In the genomic region with DNA sequence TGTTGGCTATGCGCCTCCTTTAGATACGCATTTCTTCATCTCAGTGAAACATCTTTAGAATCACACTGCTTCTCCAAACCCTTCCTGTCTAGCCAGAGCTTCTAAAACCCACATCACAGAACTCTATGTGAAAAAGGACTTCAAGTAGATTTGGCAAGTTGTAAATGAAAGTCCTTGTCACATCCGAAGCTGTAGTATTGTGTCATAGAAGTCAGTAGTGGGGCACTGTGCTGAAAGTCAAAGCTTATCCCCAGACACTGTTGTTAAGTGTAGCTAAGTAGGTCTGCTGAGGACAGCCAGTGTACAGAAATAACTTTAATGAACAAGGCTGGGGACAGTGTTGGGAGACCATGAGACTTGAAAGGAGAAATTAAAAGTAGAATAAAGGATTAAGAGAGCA, we compare ENCODE assay signal across 13 mouse cellular contexts.
A peak's percentile ranks its signal among the peaks of the same experiment; 100 is the strongest.
DNase-seq lines count a peak whose midpoint lies in the region; ATAC-seq and TF ChIP-seq lines count a peak whose summit lies in the region.
"Had no signal": no experiment of that assay in that cellular context is flagged by ENCODE, and none has a peak within 500 bp of the region (broad histone marks: within the 10 kb centered on the region; RNA-seq: fewer than 3 reads in every experiment).

No protein-coding gene starts in this region.

- peak overlapping the region; percentile 78; the same call in 1 of the 2 replicates for H3K27ac ChIP-seq in forebrain, embryonic 13.5 days
- no peak overlapping the region; the same call in 1 of the 2 replicates for H3K27ac ChIP-seq in forebrain, embryonic 16.5 days (ENCODE audit: low read length)
- no peak overlapping the region for H3K27ac ChIP-seq in heart, postnatal 0 days (ENCODE audit: low read depth)
- H3K27ac ChIP-seq in heart, embryonic 10.5 days = no peak overlapping the region
- H3K27ac ChIP-seq in midbrain, embryonic 15.5 days = peak overlapping the region; percentile 10; the same call in 1 of the 2 replicates
- H3K27ac ChIP-seq in midbrain, embryonic 14.5 days (replicated peaks; ENCODE audit: low read depth, low read length) = no peak overlapping the region

- no peak for ATAC-seq in forebrain, embryonic 13.5 days
- ATAC-seq in forebrain, embryonic 16.5 days = no peak
- peak; percentile 94 for ATAC-seq in heart, postnatal 0 days (ENCODE audit: insufficient read depth, low read depth)
- ATAC-seq in midbrain, embryonic 15.5 days (replicated peaks) = no peak
- ATAC-seq in midbrain, embryonic 14.5 days (ENCODE audit: low FRiP score, low TSS enrichment) = no peak
- ATAC-seq: liver, postnatal 0 days had no signal

- H3K4me1 ChIP-seq in forebrain, embryonic 13.5 days = peaks cover 61% of the 10 kb centered on the region
- peaks cover 48% of the 10 kb centered on the region for H3K4me1 ChIP-seq in forebrain, embryonic 16.5 days (replicated peaks; ENCODE audit: control insufficient read depth, insufficient read depth, low read length)
- H3K4me1 ChIP-seq in heart, postnatal 0 days (ENCODE audit: control insufficient read depth, insufficient read depth) = peaks cover 21% of the 10 kb centered on the region
- peaks cover 33% of the 10 kb centered on the region for H3K4me1 ChIP-seq in heart, embryonic 10.5 days
- peaks cover 46% of the 10 kb centered on the region for H3K4me1 ChIP-seq in midbrain, embryonic 15.5 days
- peaks cover 41% of the 10 kb centered on the region for H3K4me1 ChIP-seq in midbrain, embryonic 14.5 days (ENCODE audit: control insufficient read depth, insufficient read depth, low read length)

- H3K36me3 ChIP-seq in forebrain, embryonic 13.5 days (ENCODE audit: poor library complexity, severe bottlenecking) = no peaks in the 10 kb centered on the region
- no peaks in the 10 kb centered on the region for H3K36me3 ChIP-seq in forebrain, embryonic 16.5 days (ENCODE audit: control insufficient read depth, insufficient read depth)
- no peaks in the 10 kb centered on the region for H3K36me3 ChIP-seq in heart, postnatal 0 days (replicated peaks; ENCODE audit: control insufficient read depth, insufficient read depth, low read length)
- 0 out of 2 replicates have a peak, but pooled peaks cover 5% of the 10 kb centered on the region for H3K36me3 ChIP-seq in heart, embryonic 10.5 days
- H3K36me3 ChIP-seq in midbrain, embryonic 15.5 days (replicated peaks) = no peaks in the 10 kb centered on the region
- H3K36me3 ChIP-seq in midbrain, embryonic 14.5 days (ENCODE audit: control insufficient read depth, insufficient read depth, low read length) = no peaks in the 10 kb centered on the region

- no peak overlapping the region for H3K9ac ChIP-seq in forebrain, embryonic 13.5 days
- no peak overlapping the region for H3K9ac ChIP-seq in forebrain, embryonic 16.5 days (replicated peaks; ENCODE audit: low read depth, low read length)
- H3K9ac ChIP-seq in heart, postnatal 0 days (replicated peaks; ENCODE audit: low read depth, low read length) = no peak overlapping the region
- H3K9ac ChIP-seq in midbrain, embryonic 15.5 days = no peak overlapping the region
- no peak overlapping the region for H3K9ac ChIP-seq in midbrain, embryonic 14.5 days (replicated peaks; ENCODE audit: low read length)
- H3K9ac ChIP-seq: liver, postnatal 0 days had no signal

- WGBS in forebrain, embryonic 13.5 days = 72% methylated on average over 3 of the region's 3 CpGs
- 57% methylated on average over 3 of the region's 3 CpGs for WGBS in forebrain, embryonic 16.5 days
- 50% methylated on average over 3 of the region's 3 CpGs for WGBS in heart, postnatal 0 days
- 68% methylated on average over 3 of the region's 3 CpGs for WGBS in heart, embryonic 10.5 days
- 66% methylated on average over 3 of the region's 3 CpGs for WGBS in midbrain, embryonic 15.5 days
- 70% methylated on average over 3 of the region's 3 CpGs for WGBS in midbrain, embryonic 14.5 days

- no peak for TF ChIP-seq CTCF in heart, postnatal 0 days (IDR thresholded peaks at IDR 0.05; ENCODE audit: low read depth)

- DNase-seq in heart, postnatal 0 days (ENCODE audit: low spot score) = peak; percentile 85
- DNase-seq in heart, embryonic 10.5 days (ENCODE audit: low spot score) = no peak
- no peak for DNase-seq in midbrain, embryonic 14.5 days
- peak; percentile 65 for DNase-seq in naive thymus-derived CD4-positive, alpha-beta T cell, adult 2 months (ENCODE audit: low read depth)
- no peak for DNase-seq in spleen, adult 12 weeks (ENCODE audit: low spot score)
- DNase-seq: gastrocnemius, postnatal 36 days; kidney, postnatal 25 days; liver, postnatal 0 days; lung, postnatal 36 days; thymus, adult 18-20 months had no signal

- no peaks in the 10 kb centered on the region for H3K9me3 ChIP-seq in forebrain, embryonic 13.5 days (replicated peaks)
- H3K9me3 ChIP-seq in forebrain, embryonic 16.5 days (ENCODE audit: control insufficient read depth, low read length) = no peaks in the 10 kb centered on the region
- H3K9me3 ChIP-seq in heart, postnatal 0 days (replicated peaks; ENCODE audit: control insufficient read depth, low read length) = no peaks in the 10 kb centered on the region
- H3K9me3 ChIP-seq in heart, embryonic 10.5 days = no peaks in the 10 kb centered on the region
- H3K9me3 ChIP-seq in midbrain, embryonic 15.5 days = no peaks in the 10 kb centered on the region
- H3K9me3 ChIP-seq in midbrain, embryonic 14.5 days (ENCODE audit: control insufficient read depth, low read length) = no peaks in the 10 kb centered on the region

- no peak for TF ChIP-seq EP300 in heart, postnatal 0 days (IDR thresholded peaks at IDR 0.05; ENCODE audit: low read depth)

- H3K4me3 ChIP-seq in forebrain, embryonic 13.5 days = no peak overlapping the region
- no peak overlapping the region for H3K4me3 ChIP-seq in forebrain, embryonic 16.5 days (replicated peaks; ENCODE audit: low read length)
- no peak overlapping the region for H3K4me3 ChIP-seq in heart, postnatal 0 days (ENCODE audit: low read depth, low read length)
- no peak overlapping the region for H3K4me3 ChIP-seq in heart, embryonic 10.5 days
- no peak overlapping the region for H3K4me3 ChIP-seq in midbrain, embryonic 15.5 days
- H3K4me3 ChIP-seq in midbrain, embryonic 14.5 days (replicated peaks; ENCODE audit: low read depth, low read length) = no peak overlapping the region

- H3K4me2 ChIP-seq in forebrain, embryonic 13.5 days = no peak overlapping the region
- no peak overlapping the region for H3K4me2 ChIP-seq in forebrain, embryonic 16.5 days (ENCODE audit: low read length)
- no peak overlapping the region for H3K4me2 ChIP-seq in heart, postnatal 0 days (ENCODE audit: low read depth, low read length)
- no peak overlapping the region for H3K4me2 ChIP-seq in midbrain, embryonic 15.5 days
- H3K4me2 ChIP-seq in midbrain, embryonic 14.5 days (ENCODE audit: low read length) = no peak overlapping the region

- H3K27me3 ChIP-seq in forebrain, embryonic 13.5 days = no peaks in the 10 kb centered on the region
- no peaks in the 10 kb centered on the region for H3K27me3 ChIP-seq in forebrain, embryonic 16.5 days (replicated peaks; ENCODE audit: control insufficient read depth, insufficient read depth, low read length)
- peaks cover 14% of the 10 kb centered on the region; the same call in 1 of the 2 replicates for H3K27me3 ChIP-seq in heart, postnatal 0 days (ENCODE audit: control insufficient read depth, insufficient read depth, low read length)
- peaks cover 45% of the 10 kb centered on the region for H3K27me3 ChIP-seq in heart, embryonic 10.5 days (ENCODE audit: insufficient read depth, poor library complexity, severe bottlenecking)
- no peaks in the 10 kb centered on the region for H3K27me3 ChIP-seq in midbrain, embryonic 15.5 days (replicated peaks)
- no peaks in the 10 kb centered on the region for H3K27me3 ChIP-seq in midbrain, embryonic 14.5 days (ENCODE audit: control insufficient read depth, insufficient read depth, low read length)

Comparison
In these comparisons a context has a peak if more than half of its experiments do, and no peak if none do; other contexts are left out.
1. H3K27ac ChIP-seq: peak in forebrain, embryonic 13.5 days (single experiment) and midbrain, embryonic 15.5 days (single experiment); none in forebrain, embryonic 16.5 days (single experiment), heart, postnatal 0 days (single experiment), heart, embryonic 10.5 days (single experiment) and midbrain, embryonic 14.5 days (single experiment).
2. DNase-seq: peak in heart, postnatal 0 days (single experiment) and naive thymus-derived CD4-positive, alpha-beta T cell, adult 2 months (single experiment); none in heart, embryonic 10.5 days (single experiment), midbrain, embryonic 14.5 days (single experiment) and spleen, adult 12 weeks (single experiment).